Mouse (Mus musculus) hindbrain, embryonic 14.5 days (tissue): ENCODE measurements around the gene Cadps2. TPM values are rescaled to one million over a fixed set of nuclear protein-coding genes. Genes with fewer than 3 reads are reported as not detected.

Experiments used
- ATAC-seq: fragments of 200-750 bp; cut with Nextera tagmentation; 2 replicates; pipeline ENCODE4 v1.8.0; 2017; ENCODE audit warnings: moderate number of reproducible peaks, mild to moderate bottlenecking, moderate TSS enrichment, moderate library complexity; ENCODE audit not compliant: low FRiP score
- DNase-seq: peaks from one replicate; pipeline ENCODE4 v3.0.0-alpha.2; 2015; ENCODE audit warnings: low spot score
- H3K27ac ChIP-seq: fragments of 300-500 bp; sonication (generic); 2 replicates; pipeline ENCODE4 v1.5.1; 2014; ENCODE audit warnings: mild to moderate bottlenecking, moderate library complexity
- H3K27me3 ChIP-seq: fragments of 300-500 bp; sonication (generic); 2 replicates; pipeline ENCODE4 v1.6.1; 2014; ENCODE audit warnings: mild to moderate bottlenecking, low read length, mixed read lengths; ENCODE audit not compliant: control insufficient read depth, insufficient read depth
- H3K36me3 ChIP-seq: fragments of 300-500 bp; sonication (generic); replicated peaks from 2 replicates; pipeline ENCODE4 v1.6.1; 2014; ENCODE audit not compliant: control insufficient read depth, insufficient read depth
- H3K4me1 ChIP-seq: fragments of 300-500 bp; sonication (generic); replicated peaks from 2 replicates; pipeline ENCODE4 v1.6.1; 2014; ENCODE audit warnings: antibody characterized with exemption, low read length, mixed read lengths; ENCODE audit not compliant: control insufficient read depth, insufficient read depth
- H3K4me2 ChIP-seq: fragments of 300-500 bp; sonication (generic); replicated peaks from 2 replicates; pipeline ENCODE4 v1.6.1; 2014; ENCODE audit warnings: mild to moderate bottlenecking, moderate library complexity
- H3K4me3 ChIP-seq: fragments of 300-500 bp; sonication (generic); replicated peaks from 2 replicates; pipeline ENCODE4 v1.5.1; 2014; ENCODE audit warnings: mild to moderate bottlenecking, low read length
- H3K9ac ChIP-seq: fragments of 300-500 bp; sonication (generic); 2 replicates; pipeline ENCODE4 v1.6.1; 2014
- H3K9me3 ChIP-seq: fragments of 300-500 bp; sonication (generic); 2 replicates; pipeline ENCODE4 v1.6.1; 2016; ENCODE audit warnings: low read length; ENCODE audit not compliant: control insufficient read depth
- WGBS: fragments of 180-500 bp; shearing (Covaris S2); extraction: QIAGEN DNeasy Blood & Tissue Kit; methylation state at CpG from one replicate; pipeline ENCODE4 v1.1.7; 2014; 5-methylcytosine and 5-hydroxymethylcytosine counted together
- polyA plus RNA-seq: library from polyadenylated mRNA; unstranded; fragments of >200 nt; fragmentation: Nextera tagmentation; extraction: Ambion mirVana; gene quantifications from 2 replicates; pipeline ENCODE4 v1.2.1, GENCODE M21; 2014

Cadps2 gene
- polyA plus RNA-seq, 1 experiment from 2014 or later: 12.6 TPM

DNA sequence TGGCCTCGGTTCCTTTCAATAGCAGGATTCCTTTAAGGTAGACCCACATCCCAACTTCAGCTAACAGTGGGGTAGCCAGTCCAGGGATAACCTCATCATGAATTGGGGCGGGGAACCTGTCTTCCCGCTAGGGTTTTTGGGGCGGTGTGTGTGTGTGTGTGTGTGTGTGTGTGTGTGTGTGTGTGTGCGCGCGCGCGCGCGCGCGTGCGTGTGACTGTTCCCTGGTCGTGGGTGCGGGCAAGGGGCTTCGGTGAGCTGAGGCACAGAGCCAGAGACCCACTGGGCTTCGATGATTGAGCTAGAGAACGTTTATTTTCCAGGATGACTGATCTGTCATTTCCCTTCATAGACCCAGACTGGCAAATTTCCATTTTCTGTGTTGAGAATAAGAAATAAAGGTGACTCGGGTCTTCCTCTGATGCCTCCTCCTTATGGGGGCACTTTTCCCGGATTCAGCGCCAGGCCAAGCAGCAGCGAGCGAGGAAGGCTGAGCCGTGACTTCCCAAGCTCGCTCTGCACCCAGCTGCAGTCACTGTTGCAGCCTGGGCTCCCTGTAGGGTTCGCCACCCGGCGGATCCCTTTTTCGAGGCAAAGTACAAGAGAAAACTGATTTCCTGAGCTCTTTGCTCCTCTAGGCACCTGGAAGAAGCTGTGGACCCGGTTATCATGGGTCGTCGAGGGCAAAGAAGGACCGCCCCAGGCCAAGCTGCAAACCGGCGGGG is 579.0 kb downstream of the Cadps2 start:
- ATAC-seq: peak; percentile 40; the same call in 1 of the 2 replicates
- H3K9me3 ChIP-seq: no peaks in the 10 kb centered on the region
- no peak overlapping the region for H3K4me2 ChIP-seq
- 2% methylated on average over 36 of the region's 36 CpGs for WGBS
- DNase-seq: no peak
- H3K4me3 ChIP-seq: no peak overlapping the region
- no peak overlapping the region for H3K9ac ChIP-seq
- no peaks in the 10 kb centered on the region for H3K4me1 ChIP-seq
- H3K27me3 ChIP-seq: peaks cover 94% of the 10 kb centered on the region
- H3K36me3 ChIP-seq: no peaks in the 10 kb centered on the region
- no peak overlapping the region for H3K27ac ChIP-seq

DNA sequence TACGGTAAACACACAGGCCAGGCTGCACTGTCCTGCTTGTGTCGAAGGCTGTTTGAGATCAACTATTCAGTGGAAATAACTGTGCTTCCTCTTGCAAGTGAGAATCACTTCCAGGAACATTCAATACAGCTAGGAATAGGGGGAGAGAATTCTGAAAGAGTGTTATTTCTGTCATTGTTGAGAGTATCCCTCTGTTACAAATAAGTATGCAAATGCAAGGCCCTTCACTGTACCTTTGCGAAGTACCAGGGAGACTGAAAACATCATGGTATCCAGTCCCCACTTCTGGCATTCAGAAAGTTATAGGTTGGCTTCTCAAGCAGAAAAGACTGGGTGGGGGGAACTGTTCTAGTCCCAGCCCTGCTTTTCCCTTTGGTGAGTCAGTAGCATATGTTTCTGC is 581.2 kb downstream of the Cadps2 start:
- H3K27me3 ChIP-seq: peaks cover 97% of the 10 kb centered on the region
- H3K4me2 ChIP-seq: no peak overlapping the region
- no peak overlapping the region for H3K9ac ChIP-seq
- H3K4me3 ChIP-seq: no peak overlapping the region
- ATAC-seq: no peak
- H3K9me3 ChIP-seq: no peaks in the 10 kb centered on the region
- 17% methylated on average over 3 of the region's 3 CpGs for WGBS
- no peak overlapping the region for H3K27ac ChIP-seq
- DNase-seq: no peak
- H3K36me3 ChIP-seq: no peaks in the 10 kb centered on the region
- H3K4me1 ChIP-seq: no peaks in the 10 kb centered on the region

DNA sequence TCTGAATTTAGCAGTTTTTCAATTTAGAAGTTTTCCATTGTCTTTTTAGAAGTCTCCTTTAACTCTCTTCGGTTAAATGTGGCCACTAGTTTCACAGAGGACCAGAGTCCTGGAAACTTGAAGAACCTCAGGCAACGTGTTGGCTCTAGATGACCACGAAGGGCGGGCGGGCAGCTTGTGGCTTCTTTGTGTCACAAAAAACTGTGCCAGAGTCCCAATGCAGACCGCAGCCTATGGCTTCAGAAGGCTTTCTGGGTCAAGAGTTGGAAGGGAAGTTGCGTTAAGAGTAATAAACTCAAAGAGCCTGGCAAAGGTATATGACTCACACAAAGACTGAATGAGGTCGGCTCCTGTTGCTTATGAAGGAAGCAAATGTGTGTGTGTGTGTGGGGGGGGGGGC is 584.1 kb downstream of the Cadps2 start:
- no peak overlapping the region for H3K27ac ChIP-seq
- H3K9me3 ChIP-seq: no peaks in the 10 kb centered on the region
- no peaks in the 10 kb centered on the region for H3K4me1 ChIP-seq
- WGBS: 2% methylated on average over 8 of the region's 8 CpGs
- ATAC-seq (no peak), DNase-seq (no peak)
- H3K4me3 ChIP-seq: no peak overlapping the region
- H3K36me3 ChIP-seq: no peaks in the 10 kb centered on the region
- H3K9ac ChIP-seq: no peak overlapping the region
- no peak overlapping the region for H3K4me2 ChIP-seq
- peaks cover 97% of the 10 kb centered on the region for H3K27me3 ChIP-seq

DNA sequence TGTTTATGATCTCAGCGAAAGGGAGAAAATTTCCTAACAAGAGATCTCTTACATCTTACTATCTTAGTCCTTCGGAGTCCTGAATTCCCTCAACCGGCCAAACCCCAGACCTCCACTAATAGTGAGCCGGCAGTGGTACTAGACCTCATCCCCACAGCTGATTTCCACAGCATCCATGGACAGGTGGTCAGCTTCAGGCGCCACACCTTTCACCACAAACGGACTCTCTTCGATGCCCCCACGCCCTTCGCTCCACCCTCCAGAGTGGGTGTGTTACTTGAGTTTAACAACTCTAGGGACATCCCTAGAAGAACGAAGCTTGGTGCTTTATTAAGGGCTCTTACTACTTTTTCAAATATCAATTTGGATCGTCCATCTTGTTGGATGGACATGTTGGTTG is 584.6 kb downstream of the Cadps2 start:
- WGBS: 3% methylated on average over 11 of the region's 11 CpGs

DNA sequence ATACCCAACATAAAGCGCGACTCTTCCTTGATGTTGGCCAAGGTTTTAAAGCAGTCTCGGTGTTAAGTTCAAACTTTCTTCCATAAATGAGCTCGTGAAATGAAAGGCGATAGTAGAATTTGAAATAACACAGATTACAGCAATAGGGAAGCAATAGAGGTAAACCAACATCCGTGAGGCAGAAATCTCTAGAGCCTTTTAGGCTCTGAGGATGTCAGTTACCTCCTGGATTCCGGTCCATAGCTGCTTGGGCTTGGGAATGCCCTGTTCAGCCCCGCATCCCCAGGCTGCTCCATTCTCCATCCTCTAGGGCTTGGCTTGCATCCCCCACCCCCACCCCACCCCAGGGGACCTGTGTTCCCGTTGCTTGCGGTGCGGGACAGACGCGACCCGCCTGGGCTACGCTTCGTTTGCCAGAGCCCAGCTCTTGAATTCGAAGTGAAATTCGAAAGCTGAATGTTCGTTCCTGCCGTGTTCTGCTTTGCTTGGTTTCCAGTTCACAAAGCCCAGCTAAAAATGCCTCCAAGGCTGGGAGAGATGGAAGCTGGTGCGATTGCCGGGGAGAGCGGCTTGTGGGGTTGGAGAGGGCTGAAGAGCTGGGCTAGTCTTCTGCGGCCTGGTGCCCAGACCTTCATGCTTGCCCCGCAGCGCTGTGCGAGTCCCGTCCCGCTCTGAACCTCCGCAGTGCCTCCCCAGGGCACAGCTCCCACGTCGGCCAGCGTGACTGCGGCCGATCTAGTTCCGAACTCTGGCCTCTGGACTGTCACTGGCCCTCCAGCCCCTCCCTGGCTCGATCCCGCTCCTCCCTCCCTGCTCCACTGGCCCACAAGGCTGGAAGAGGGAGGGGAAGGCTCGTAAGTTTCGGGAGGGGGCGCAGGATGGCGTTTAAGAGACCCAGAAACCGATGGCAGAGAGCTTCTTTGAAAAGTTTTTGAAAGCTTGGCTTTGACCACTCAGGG is 585.6 kb downstream of the Cadps2 start:
- H3K9me3 ChIP-seq: no peaks in the 10 kb centered on the region
- no peak overlapping the region for H3K4me2 ChIP-seq
- under 1% methylated on average over 43 of the region's 43 CpGs for WGBS
- no peak for ATAC-seq
- no peak overlapping the region for H3K4me3 ChIP-seq
- no peaks in the 10 kb centered on the region for H3K36me3 ChIP-seq
- H3K9ac ChIP-seq: no peak overlapping the region
- DNase-seq: no peak
- no peaks in the 10 kb centered on the region; the same call in 1 of the 2 replicates for H3K4me1 ChIP-seq
- no peak overlapping the region for H3K27ac ChIP-seq
- H3K27me3 ChIP-seq: peaks cover 96% of the 10 kb centered on the region

More for the DNA sequence above, 584.6 kb downstream of the Cadps2 start:
- Histone ChIP-seq H3K4me3 (no peak overlapping the region), H3K27ac (no peak overlapping the region), H3K4me1 (no peaks in the 10 kb centered on the region), H3K36me3 (no peaks in the 10 kb centered on the region), H3K9ac (no peak overlapping the region), H3K4me2 (no peak overlapping the region), H3K9me3 (no peaks in the 10 kb centered on the region), H3K27me3 (peaks cover 97% of the 10 kb centered on the region)
- ATAC-seq (no peak), DNase-seq (no peak)

DNA sequence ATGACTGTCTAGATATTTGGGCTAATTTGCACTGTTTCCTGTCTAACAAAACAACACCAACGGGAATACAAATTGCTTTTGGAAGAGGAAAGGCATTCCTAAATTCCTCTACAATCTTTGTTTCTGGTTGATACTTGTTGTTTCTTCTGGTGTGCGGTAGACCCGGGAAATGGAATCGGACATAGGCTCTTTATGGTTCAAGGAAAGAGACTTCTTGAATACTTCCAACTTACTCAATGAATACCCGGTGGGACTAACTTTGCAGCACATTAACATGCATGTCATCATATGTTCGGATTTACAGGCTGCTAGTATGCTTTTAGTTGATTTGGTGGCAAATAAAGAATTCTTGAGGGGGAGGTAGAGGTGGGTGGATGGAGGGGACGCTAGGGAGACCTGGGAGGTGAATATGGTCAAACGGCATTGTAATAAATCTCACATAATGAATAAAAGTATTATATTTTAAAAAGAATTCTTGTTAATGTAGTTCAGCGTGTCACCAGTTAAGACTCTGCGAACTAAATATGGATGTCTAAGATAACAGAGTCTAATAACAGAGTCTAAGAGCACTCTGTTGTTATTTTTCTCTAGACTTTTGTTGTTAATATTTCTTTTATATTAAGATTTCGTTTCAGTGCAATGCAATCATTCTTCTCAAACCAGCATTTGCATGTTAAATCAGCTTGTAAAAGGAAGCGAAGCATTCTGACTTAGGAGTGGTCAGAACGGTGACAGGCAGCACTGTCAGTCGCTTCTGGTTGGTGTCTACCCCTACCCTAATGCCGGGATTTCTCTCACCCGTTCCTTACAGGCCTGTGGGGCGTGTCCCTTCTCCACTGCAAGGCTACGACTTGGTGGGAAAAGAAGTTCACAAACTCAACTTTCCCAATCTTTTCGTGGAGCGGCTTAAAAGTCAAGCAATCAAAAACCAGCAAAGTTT is 586.8 kb downstream of the Cadps2 start:
- ATAC-seq (no peak), DNase-seq (peak; percentile 52)
- H3K9ac ChIP-seq: no peak overlapping the region
- H3K4me3 ChIP-seq: no peak overlapping the region
- H3K9me3 ChIP-seq: 0 out of 2 replicates have a peak, but pooled peaks cover 4% of the 10 kb centered on the region
- H3K4me2 ChIP-seq: no peak overlapping the region
- H3K27ac ChIP-seq: no peak overlapping the region
- peaks cover 96% of the 10 kb centered on the region for H3K27me3 ChIP-seq
- H3K36me3 ChIP-seq: no peaks in the 10 kb centered on the region
- 2% methylated on average over 20 of the region's 20 CpGs for WGBS
- H3K4me1 ChIP-seq: no peaks in the 10 kb centered on the region; the same call in 1 of the 2 replicates

DNA sequence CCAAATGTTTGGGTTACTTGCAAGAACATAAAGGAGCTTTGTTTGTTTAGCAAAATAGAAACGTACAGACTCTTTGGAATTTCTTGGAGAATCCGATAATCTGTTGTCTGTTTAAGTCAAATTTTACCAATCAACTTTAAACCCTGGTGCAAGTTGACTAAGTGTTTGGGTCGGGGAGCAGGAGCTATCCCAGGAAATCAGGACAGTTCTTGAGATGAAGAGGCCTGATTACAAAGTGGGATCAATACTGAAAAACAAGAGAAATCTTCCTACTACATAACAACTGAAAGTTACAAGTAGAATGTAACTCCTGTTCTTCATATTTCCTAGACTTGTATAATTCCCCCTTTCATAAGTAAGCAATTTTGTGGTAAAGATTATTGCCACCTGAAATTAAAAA is 587.8 kb downstream of the Cadps2 start:
- WGBS: 3% methylated on average over 3 of the region's 3 CpGs
- H3K4me1 ChIP-seq: no peaks in the 10 kb centered on the region; the same call in 1 of the 2 replicates
- H3K27ac ChIP-seq: no peak overlapping the region
- no peak overlapping the region for H3K4me3 ChIP-seq
- H3K36me3 ChIP-seq: no peaks in the 10 kb centered on the region
- H3K9ac ChIP-seq: no peak overlapping the region
- ATAC-seq (no peak), DNase-seq (no peak)
- H3K4me2 ChIP-seq: no peak overlapping the region
- 0 out of 2 replicates have a peak, but pooled peaks cover 4% of the 10 kb centered on the region for H3K9me3 ChIP-seq
- peaks cover 93% of the 10 kb centered on the region for H3K27me3 ChIP-seq

DNA sequence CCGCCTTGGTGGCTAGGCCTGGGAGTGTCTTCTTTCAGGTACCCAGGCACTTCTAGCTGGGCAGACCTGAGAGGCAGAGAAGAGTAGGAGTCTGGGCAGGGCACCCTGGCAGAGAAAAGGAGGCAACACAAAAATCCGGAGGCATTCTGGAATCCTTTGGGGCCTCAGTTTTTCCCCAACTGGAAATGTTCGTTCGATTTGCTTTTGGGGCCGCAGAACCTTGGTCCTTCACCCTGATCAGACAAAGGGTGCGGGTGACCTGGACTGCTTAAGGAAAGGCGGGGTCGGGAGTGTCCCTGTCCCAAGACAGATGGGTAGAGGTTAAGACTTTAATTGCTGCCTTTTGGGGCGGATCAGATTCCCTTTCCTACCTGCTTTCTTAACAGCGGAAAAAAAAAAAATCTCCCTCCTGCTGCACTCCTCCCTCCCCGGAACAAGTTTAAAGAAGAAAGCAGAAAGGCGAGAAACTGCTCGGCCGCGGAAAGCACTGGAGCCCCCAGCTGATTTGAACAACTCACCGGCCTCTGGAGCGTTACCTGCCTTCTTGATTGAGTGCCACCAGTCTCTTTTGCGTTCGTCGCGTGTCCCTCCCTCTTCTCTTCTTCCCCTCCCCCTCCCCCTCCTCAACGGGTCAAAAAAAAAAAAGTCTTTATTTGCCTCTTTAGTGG is 588.8 kb downstream of the Cadps2 start:
- peaks cover 93% of the 10 kb centered on the region for H3K27me3 ChIP-seq
- no peak for DNase-seq
- H3K27ac ChIP-seq: no peak overlapping the region
- H3K4me2 ChIP-seq: no peak overlapping the region
- no peak overlapping the region for H3K9ac ChIP-seq
- ATAC-seq: no peak
- H3K4me3 ChIP-seq: no peak overlapping the region
- H3K36me3 ChIP-seq: no peaks in the 10 kb centered on the region
- H3K9me3 ChIP-seq: 0 out of 2 replicates have a peak, but pooled peaks cover 4% of the 10 kb centered on the region
- H3K4me1 ChIP-seq: no peaks in the 10 kb centered on the region; the same call in 1 of the 2 replicates
- WGBS: under 1% methylated on average over 22 of the region's 22 CpGs
